Mouse (Mus musculus): Measurements from ENCODE around the gene Il10rb. TPM values are rescaled to one million over a fixed set of nuclear protein-coding genes. Genes with fewer than 3 reads are reported as not detected.

The Il10rb gene
- polyA plus RNA-seq, 1 experiment, result 24.1 TPM

DNA sequence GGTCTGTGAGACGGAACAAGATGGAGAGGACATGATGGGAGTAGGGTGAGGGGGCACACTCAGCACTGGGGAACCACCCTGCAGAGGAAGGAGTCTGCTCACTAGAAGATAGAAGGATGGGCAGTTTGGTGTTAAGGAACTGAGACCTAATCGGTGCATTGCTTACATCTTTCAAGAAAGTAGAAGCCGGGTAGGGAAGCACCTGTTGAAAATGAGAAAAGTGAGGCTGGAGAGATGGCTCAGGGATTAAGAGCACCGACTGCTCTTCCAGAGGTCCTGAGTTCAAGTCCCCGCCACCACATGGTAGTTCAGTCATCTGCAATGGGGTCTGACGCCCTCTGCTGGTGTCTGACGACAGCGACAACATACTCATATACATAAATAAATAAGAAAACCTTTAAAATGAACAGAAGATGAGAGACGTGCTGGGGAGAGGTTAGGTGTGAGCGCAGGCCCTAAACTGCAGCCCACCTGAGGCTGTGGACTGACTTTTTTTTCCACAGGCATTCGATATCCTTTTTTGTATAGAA is 53.9 kb downstream of the Il10rb start:
- TF ChIP-seq POLR2A (IDR thresholded peaks at IDR 0.05; ENCODE audit: borderline replicate concordance, control insufficient read depth, low read depth, low read length), result no peak
- peak; percentile 58; the same call in 1 of the 2 replicates for TF ChIP-seq CTCF (IDR thresholded peaks at IDR 0.05; ENCODE audit: control insufficient read depth, insufficient read depth, low read length)
- H3K4me1 ChIP-seq (ENCODE audit: control insufficient read depth, insufficient read depth, low read length), result peaks cover 5% of the 10 kb centered on the region
- no peak overlapping the region for H3K4me3 ChIP-seq (replicated peaks; ENCODE audit: control insufficient read depth, low read depth, low read length)
- 69% methylated on average over 11 of the region's 11 CpGs for WGBS
- peak overlapping the region; percentile 56 for H3K27ac ChIP-seq (ENCODE audit: control insufficient read depth, insufficient read depth, low read depth, low read length, poor library complexity)

- H3K4me3 ChIP-seq (replicated peaks; ENCODE audit: control insufficient read depth, low read depth, low read length), result peak overlapping the region; percentile 41
- peak overlapping the region; percentile 73 for H3K27ac ChIP-seq (ENCODE audit: control insufficient read depth, insufficient read depth, low read depth, low read length, poor library complexity)
- WGBS, result 3% methylated on average over 11 of the region's 11 CpGs
- TF ChIP-seq CTCF (IDR thresholded peaks at IDR 0.05; ENCODE audit: control insufficient read depth, insufficient read depth, low read length) (no peak), POLR2A (IDR thresholded peaks at IDR 0.05; ENCODE audit: borderline replicate concordance, control insufficient read depth, low read depth, low read length) (no peak)
- peaks cover 7% of the 10 kb centered on the region for H3K4me1 ChIP-seq (ENCODE audit: control insufficient read depth, insufficient read depth, low read length)
These were observed 55.2 kb downstream of the Il10rb start for GRCm38 (mm10) chr16:91461066-91461638.

- Histone ChIP-seq H3K27ac (ENCODE audit: control insufficient read depth, insufficient read depth, low read depth, low read length, poor library complexity) (peak overlapping the region; percentile 71), H3K4me3 (replicated peaks; ENCODE audit: control insufficient read depth, low read depth, low read length) (no peak overlapping the region), H3K4me1 (ENCODE audit: control insufficient read depth, insufficient read depth, low read length) (peaks cover 7% of the 10 kb centered on the region)
- WGBS, result 13% methylated on average over 9 of the region's 9 CpGs
- TF ChIP-seq CTCF (IDR thresholded peaks at IDR 0.05; ENCODE audit: control insufficient read depth, insufficient read depth, low read length), result no peak
- TF ChIP-seq POLR2A (IDR thresholded peaks at IDR 0.05; ENCODE audit: borderline replicate concordance, control insufficient read depth, low read depth, low read length), result no peak
These were observed 55.8 kb downstream of the Il10rb start for GRCm38 (mm10) chr16:91461773-91462181.

GRCm38 (mm10) chr16:91462644-91463043 is 56.7 kb downstream of the Il10rb start:
- 81% methylated on average over 3 of the region's 3 CpGs for WGBS
- Histone ChIP-seq H3K4me3 (replicated peaks; ENCODE audit: control insufficient read depth, low read depth, low read length) (no peak overlapping the region), H3K27ac (ENCODE audit: control insufficient read depth, insufficient read depth, low read depth, low read length, poor library complexity) (peak overlapping the region; percentile 19; the same call in 1 of the 2 replicates), H3K4me1 (ENCODE audit: control insufficient read depth, insufficient read depth, low read length) (peaks cover 7% of the 10 kb centered on the region)
- no peak for TF ChIP-seq POLR2A (IDR thresholded peaks at IDR 0.05; ENCODE audit: borderline replicate concordance, control insufficient read depth, low read depth, low read length)
- TF ChIP-seq CTCF (IDR thresholded peaks at IDR 0.05; ENCODE audit: control insufficient read depth, insufficient read depth, low read length), result no peak

- Histone ChIP-seq H3K4me3 (replicated peaks; ENCODE audit: control insufficient read depth, low read depth, low read length) (no peak overlapping the region), H3K4me1 (ENCODE audit: control insufficient read depth, insufficient read depth, low read length) (peaks cover 7% of the 10 kb centered on the region), H3K27ac (ENCODE audit: control insufficient read depth, insufficient read depth, low read depth, low read length, poor library complexity) (no peak overlapping the region)
- no peak for TF ChIP-seq CTCF (IDR thresholded peaks at IDR 0.05; ENCODE audit: control insufficient read depth, insufficient read depth, low read length)
- 49% methylated on average over 2 of the region's 2 CpGs for WGBS
These were observed 57.4 kb downstream of the Il10rb start for GRCm38 (mm10) chr16:91463400-91463799.

- TF ChIP-seq CTCF (IDR thresholded peaks at IDR 0.05; ENCODE audit: control insufficient read depth, insufficient read depth, low read length) (no peak), POLR2A (IDR thresholded peaks at IDR 0.05; ENCODE audit: borderline replicate concordance, control insufficient read depth, low read depth, low read length) (no peak)
- 56% methylated on average over 4 of the region's 4 CpGs for WGBS
These were observed 58.0 kb downstream of the Il10rb start for GRCm38 (mm10) chr16:91463836-91464400.

GRCm38 (mm10) chr16:91464594-91465504 is 58.9 kb downstream of the Il10rb start:
- peak; percentile 90 for TF ChIP-seq POLR2A (IDR thresholded peaks at IDR 0.05; ENCODE audit: borderline replicate concordance, control insufficient read depth, low read depth, low read length)
- no peak; the same call in 1 of the 2 replicates for TF ChIP-seq CTCF (IDR thresholded peaks at IDR 0.05; ENCODE audit: control insufficient read depth, insufficient read depth, low read length)
- Histone ChIP-seq H3K4me3 (replicated peaks; ENCODE audit: control insufficient read depth, low read depth, low read length) (peak overlapping the region; percentile 73), H3K27ac (ENCODE audit: control insufficient read depth, insufficient read depth, low read depth, low read length, poor library complexity) (peak overlapping the region; percentile 94), H3K4me1 (ENCODE audit: control insufficient read depth, insufficient read depth, low read length) (peaks cover 6% of the 10 kb centered on the region)
- under 1% methylated on average over 44 of the region's 44 CpGs for WGBS

More at GRCm38 (mm10) chr16:91463836-91464400, 58.0 kb downstream of the Il10rb start:
- Histone ChIP-seq H3K4me1 (ENCODE audit: control insufficient read depth, insufficient read depth, low read length) (peaks cover 7% of the 10 kb centered on the region), H3K4me3 (replicated peaks; ENCODE audit: control insufficient read depth, low read depth, low read length) (peak overlapping the region; percentile 73), H3K27ac (ENCODE audit: control insufficient read depth, insufficient read depth, low read depth, low read length, poor library complexity) (peak overlapping the region; percentile 19; the same call in 1 of the 2 replicates)
